Mouse (Mus musculus) embryonic facial prominence, embryonic 10.5 days (tissue): ENCODE results near the gene Mprip. TPM values are rescaled to one million over a fixed set of nuclear protein-coding genes. Genes with fewer than 3 reads are reported as not detected.

Source experiments
- DNase-seq: peaks from one replicate; pipeline ENCODE4 v3.0.0-alpha.2; 2017; ENCODE audit warnings: low spot score
- H3K27ac ChIP-seq: fragments of 300-500 bp; sonication (generic); replicated peaks from 2 replicates; pipeline ENCODE4 v1.5.1; 2016; ENCODE audit warnings: mild to moderate bottlenecking
- H3K27me3 ChIP-seq: fragments of 300-500 bp; sonication (generic); replicated peaks from 2 replicates; pipeline ENCODE4 v1.6.1; 2016; ENCODE audit warnings: low read depth, mild to moderate bottlenecking; ENCODE audit not compliant: poor library complexity, severe bottlenecking
- H3K36me3 ChIP-seq: fragments of 300-500 bp; sonication (generic); replicated peaks from 2 replicates; pipeline ENCODE4 v1.6.1; 2016; ENCODE audit warnings: mild to moderate bottlenecking, moderate library complexity
- H3K4me1 ChIP-seq: fragments of 300-500 bp; sonication (generic); 2 replicates; pipeline ENCODE4 v1.6.1; 2016
- H3K4me3 ChIP-seq: fragments of 300-500 bp; sonication (generic); 2 replicates; pipeline ENCODE4 v1.5.1; 2016; ENCODE audit warnings: mild to moderate bottlenecking, moderate library complexity
- H3K9me3 ChIP-seq: fragments of 300-500 bp; sonication (generic); 2 replicates; pipeline ENCODE4 v1.6.1; 2016; ENCODE audit warnings: mild to moderate bottlenecking
- WGBS: fragments of 180-500 bp; shearing (Covaris S2); methylation state at CpG from one replicate; pipeline ENCODE4 v1.1.7; 2016; 5-methylcytosine and 5-hydroxymethylcytosine counted together
- polyA plus RNA-seq: library from polyadenylated mRNA; unstranded; fragments of >200 nt; fragmentation: Nextera tagmentation; extraction: Ambion mirVana; gene quantifications from 2 replicates; pipeline ENCODE4 v1.2.1, GENCODE M21; 2016

The Mprip gene
- polyA plus RNA-seq, 1 experiment from 2014 or later: 40.8 TPM

DNA sequence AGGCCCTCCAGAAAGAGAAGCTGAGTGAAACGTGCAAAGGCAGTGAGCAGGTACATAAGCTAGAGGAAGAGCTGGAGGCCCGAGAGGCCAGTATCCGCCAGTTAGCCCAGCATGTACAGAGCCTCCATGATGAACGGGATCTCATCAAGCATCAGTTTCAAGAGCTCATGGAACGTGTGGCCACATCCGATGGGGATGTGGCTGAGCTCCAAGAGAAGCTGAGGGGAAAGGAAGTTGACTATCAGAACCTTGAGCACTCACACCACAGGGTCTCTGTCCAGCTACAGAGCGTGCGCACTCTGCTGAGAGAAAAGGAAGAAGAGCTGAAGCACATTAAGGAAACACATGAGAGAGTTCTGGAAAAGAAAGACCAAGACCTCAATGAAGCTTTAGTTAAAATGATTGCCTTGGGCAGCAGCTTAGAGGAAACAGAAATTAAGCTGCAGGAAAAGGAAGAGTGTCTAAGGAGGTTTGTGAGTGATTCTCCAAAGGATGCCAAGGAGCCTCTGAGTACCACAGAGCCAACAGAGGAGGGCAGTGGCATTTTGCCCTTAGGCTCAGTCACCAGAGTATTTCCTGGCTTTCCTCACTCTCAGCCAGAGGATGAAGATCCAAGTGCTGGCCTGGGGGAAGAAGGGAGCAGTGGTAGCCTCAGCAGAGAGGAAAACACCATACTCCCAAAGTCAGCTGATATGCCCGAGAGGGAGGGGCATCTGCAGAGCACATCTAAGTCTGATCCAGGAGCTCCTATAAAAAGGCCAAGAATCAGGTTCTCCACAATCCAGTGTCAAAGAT, 97.3 kb downstream of the Mprip start:
- Histone ChIP-seq H3K27me3 (no peaks in the 10 kb centered on the region), H3K27ac (no peak overlapping the region), H3K9me3 (no peaks in the 10 kb centered on the region), H3K4me3 (no peak overlapping the region), H3K4me1 (no peaks in the 10 kb centered on the region), H3K36me3 (peaks cover 97% of the 10 kb centered on the region)
- WGBS: 95% methylated on average over 9 of the region's 9 CpGs
- DNase-seq: no peak

DNA sequence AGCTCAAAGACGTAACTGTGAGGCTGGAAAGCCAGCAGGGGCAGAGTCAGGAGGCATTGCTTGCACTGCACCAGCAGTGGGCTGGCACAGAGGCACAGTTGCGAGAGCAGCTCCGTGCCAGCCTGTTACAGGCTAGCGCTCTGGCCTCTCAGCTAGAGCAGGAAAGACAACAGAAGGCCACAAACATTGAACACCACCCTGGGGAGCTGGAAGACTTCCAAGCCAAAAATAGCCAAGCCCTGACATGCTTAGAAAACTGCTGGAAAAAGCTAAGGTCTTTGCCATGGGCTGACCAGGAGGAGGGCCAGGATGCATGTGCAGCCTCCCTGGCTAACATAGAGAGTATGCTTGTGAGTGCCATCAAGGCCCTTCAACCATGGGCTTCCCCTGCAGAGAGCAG, 98.1 kb downstream of the Mprip start:
- no peak for DNase-seq
- Histone ChIP-seq H3K27ac (no peak overlapping the region), H3K27me3 (no peaks in the 10 kb centered on the region), H3K36me3 (peaks cover 97% of the 10 kb centered on the region), H3K4me3 (no peak overlapping the region), H3K9me3 (no peaks in the 10 kb centered on the region), H3K4me1 (no peaks in the 10 kb centered on the region)
- 90% methylated on average over 4 of the region's 4 CpGs for WGBS

DNA sequence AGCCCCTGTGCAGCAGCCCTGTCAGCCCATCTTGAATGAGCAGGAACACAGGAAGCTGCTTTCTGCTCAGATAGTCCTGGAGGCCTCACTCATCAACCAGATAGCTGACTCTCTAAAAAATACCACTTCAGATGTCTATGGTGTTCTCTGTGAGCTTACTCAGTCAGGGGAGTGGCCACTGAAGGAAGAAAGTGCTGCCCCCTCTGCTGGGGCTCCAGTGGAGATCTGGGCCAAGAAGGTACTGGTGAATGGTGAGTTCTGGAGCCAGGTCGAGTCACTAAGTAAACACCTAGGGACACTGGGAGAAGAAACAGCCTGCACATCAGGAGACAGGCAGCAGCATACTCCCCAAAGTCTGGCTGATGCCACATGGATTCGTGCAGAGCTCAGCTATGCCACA, 98.5 kb downstream of the Mprip start:
- no peak overlapping the region for H3K27ac ChIP-seq
- peaks cover 97% of the 10 kb centered on the region for H3K36me3 ChIP-seq
- H3K9me3 ChIP-seq: no peaks in the 10 kb centered on the region
- no peaks in the 10 kb centered on the region for H3K4me1 ChIP-seq
- no peak overlapping the region for H3K4me3 ChIP-seq
- no peaks in the 10 kb centered on the region for H3K27me3 ChIP-seq
- WGBS: 76% methylated on average over 2 of the region's 2 CpGs
- DNase-seq: no peak

DNA sequence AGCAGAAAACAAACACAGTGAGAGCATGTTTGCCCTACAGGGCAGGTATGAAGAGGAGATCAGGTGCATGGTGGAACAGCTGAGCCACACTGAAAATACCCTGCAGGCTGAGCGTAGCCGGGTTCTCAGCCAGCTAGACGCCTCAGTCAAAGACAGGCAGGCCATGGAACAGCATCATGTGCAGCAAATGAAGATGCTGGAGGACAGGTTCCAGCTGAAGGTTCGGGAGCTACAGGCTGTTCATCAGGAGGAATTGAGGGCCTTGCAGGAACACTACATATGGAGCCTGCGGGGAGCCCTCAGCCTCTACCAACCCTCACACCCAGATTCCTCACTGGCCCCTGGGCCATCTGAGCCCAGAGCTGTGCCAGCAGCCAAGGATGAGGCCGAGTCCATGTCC, 99.7 kb downstream of the Mprip start:
- H3K27ac ChIP-seq: no peak overlapping the region
- no peak overlapping the region for H3K4me3 ChIP-seq
- no peaks in the 10 kb centered on the region for H3K27me3 ChIP-seq
- H3K36me3 ChIP-seq: peaks cover 97% of the 10 kb centered on the region
- DNase-seq: no peak
- WGBS: 90% methylated on average over 6 of the region's 6 CpGs
- H3K4me1 ChIP-seq: no peaks in the 10 kb centered on the region
- H3K9me3 ChIP-seq: no peaks in the 10 kb centered on the region

DNA sequence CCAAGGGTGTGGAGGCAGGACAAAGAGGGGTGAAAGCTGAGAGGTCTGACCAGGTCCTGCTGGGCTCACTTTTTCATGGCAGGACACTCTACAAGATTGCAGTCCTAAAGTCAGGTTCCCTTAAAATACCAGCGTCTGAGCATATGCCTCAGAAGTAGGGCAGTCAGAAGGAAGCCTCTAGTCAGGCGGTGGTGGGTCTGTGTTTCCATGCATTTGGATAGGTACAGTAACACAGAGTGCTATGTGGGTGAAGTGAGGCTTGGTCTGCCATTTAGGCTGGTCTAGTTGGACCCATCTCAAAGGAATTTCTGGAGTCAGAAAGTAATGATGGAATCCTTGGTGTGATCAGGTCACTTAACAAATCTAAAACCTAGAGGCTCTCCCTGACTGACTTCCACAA, 108.2 kb downstream of the Mprip start:
- Histone ChIP-seq H3K27ac (no peak overlapping the region), H3K4me1 (no peaks in the 10 kb centered on the region), H3K27me3 (no peaks in the 10 kb centered on the region), H3K9me3 (no peaks in the 10 kb centered on the region), H3K4me3 (no peak overlapping the region), H3K36me3 (peaks cover 100% of the 10 kb centered on the region)
- DNase-seq: no peak
- 87% methylated on average over 2 of the region's 2 CpGs for WGBS

DNA sequence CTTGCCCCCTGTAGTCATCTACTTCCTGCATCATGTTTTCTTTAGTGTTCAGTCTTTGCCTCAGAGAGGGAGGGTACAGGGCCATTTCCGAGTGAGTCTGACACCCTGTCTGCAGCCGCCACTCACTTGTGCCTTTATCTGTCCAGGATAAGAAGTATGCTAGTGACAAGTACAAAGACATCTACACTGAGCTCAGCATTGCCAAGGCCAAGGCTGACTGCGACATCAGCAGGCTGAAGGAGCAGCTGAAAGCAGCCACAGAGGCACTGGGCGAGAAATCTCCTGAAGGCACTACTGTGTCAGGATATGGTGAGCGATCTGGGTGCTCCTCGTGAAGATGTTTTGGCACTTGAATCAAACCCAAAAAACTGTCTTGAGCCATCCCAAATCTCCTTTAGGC, 108.6 kb downstream of the Mprip start:
- no peaks in the 10 kb centered on the region for H3K4me1 ChIP-seq
- H3K27me3 ChIP-seq: no peaks in the 10 kb centered on the region
- H3K36me3 ChIP-seq: peaks cover 100% of the 10 kb centered on the region
- no peaks in the 10 kb centered on the region for H3K9me3 ChIP-seq
- WGBS: 87% methylated on average over 6 of the region's 6 CpGs
- no peak overlapping the region for H3K4me3 ChIP-seq
- H3K27ac ChIP-seq: no peak overlapping the region
- DNase-seq: no peak

DNA sequence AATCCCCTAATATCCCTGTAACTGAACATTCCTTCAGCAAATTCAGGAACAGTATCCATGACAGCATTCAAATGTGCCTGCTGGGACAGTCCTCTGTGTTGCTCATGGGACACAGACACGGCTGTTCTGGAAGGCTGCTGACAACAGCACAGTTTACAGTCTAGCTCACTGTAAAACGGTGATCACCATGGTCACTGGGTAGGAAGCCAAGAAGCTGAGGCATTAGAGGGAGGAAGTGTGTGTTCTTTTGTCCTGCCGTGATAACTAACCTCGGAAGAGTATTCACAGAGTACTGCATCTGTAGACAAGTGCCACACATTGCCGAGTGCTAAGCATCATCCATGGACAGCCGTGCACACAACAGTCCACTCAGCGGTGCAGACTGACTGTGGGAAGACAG, 109.6 kb downstream of the Mprip start:
- Histone ChIP-seq H3K4me1 (no peaks in the 10 kb centered on the region), H3K9me3 (no peaks in the 10 kb centered on the region), H3K27me3 (no peaks in the 10 kb centered on the region), H3K4me3 (no peak overlapping the region), H3K27ac (no peak overlapping the region), H3K36me3 (peaks cover 100% of the 10 kb centered on the region)
- 94% methylated on average over 7 of the region's 7 CpGs for WGBS
- no peak for DNase-seq

DNA sequence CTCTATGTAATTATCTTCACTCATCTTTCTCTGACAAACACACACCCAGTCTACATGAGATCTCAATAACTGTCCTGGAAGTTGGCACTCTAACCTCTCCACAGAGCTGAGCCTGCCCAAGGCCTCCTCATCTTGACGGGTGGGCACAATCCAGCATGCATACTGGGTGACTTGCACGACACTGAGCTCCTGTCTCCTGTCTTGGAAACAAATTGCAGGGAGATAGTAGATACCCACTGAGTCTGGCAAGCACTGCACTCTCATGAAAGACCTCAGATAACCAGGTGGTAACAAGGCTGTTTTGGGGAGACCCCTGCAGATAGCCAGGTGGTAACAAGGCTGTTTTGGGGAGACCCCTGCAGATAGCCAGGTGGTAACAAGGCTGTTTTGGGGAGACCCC, 111.2 kb downstream of the Mprip start:
- Histone ChIP-seq H3K27me3 (no peaks in the 10 kb centered on the region), H3K4me3 (no peak overlapping the region), H3K27ac (no peak overlapping the region), H3K36me3 (peaks cover 100% of the 10 kb centered on the region), H3K4me1 (no peaks in the 10 kb centered on the region), H3K9me3 (no peaks in the 10 kb centered on the region)
- WGBS: 93% methylated on average over 2 of the region's 2 CpGs
- DNase-seq: no peak

DNA sequence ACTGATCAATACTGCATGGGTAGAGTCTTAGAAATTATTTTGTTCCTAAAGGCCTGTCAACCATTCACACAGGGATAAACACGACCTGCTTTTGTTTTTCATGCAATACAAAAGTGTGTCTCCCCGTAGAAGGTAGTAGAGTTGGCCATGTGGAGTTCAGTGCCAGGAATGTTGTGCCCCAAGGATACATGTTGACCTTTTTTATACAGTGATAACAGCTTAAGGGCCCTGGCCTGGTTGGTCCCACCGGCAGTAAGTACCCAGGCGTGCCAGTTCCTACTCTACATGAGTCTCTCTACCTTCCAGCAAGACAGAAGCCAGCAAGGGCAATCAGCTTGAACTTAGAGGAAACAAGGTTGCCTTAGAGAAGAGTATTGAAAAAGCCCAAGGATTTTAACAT, 111.8 kb downstream of the Mprip start:
- H3K27ac ChIP-seq: no peak overlapping the region
- 91% methylated on average over 4 of the region's 4 CpGs for WGBS
- no peak for DNase-seq
- no peaks in the 10 kb centered on the region for H3K27me3 ChIP-seq
- H3K4me1 ChIP-seq: no peaks in the 10 kb centered on the region
- no peak overlapping the region for H3K4me3 ChIP-seq
- H3K9me3 ChIP-seq: no peaks in the 10 kb centered on the region
- H3K36me3 ChIP-seq: peaks cover 100% of the 10 kb centered on the region

DNA sequence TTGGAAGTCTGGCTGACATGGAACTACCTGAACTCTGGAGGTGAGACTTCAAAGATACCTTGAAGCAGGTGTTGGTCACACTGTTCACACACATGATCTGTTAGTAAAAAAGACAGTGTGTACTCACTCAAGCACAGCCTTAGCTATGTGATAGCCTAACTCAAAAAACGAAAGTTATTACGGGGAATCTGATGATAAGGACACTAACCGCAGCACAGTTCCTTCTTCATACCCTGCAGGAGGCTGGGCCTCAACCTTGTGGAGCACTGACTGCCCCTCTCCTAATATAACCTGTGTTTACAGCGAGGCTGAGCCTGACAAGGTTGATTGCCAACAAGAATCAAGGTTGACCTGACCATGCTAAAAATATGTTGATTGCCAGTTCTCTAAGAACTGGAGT, 113.4 kb downstream of the Mprip start:
- Histone ChIP-seq H3K4me1 (no peaks in the 10 kb centered on the region), H3K4me3 (no peak overlapping the region), H3K36me3 (peaks cover 95% of the 10 kb centered on the region), H3K27ac (no peak overlapping the region), H3K27me3 (no peaks in the 10 kb centered on the region), H3K9me3 (no peaks in the 10 kb centered on the region)
- WGBS: 92% methylated on average over 4 of the region's 4 CpGs
- DNase-seq: no peak

DNA sequence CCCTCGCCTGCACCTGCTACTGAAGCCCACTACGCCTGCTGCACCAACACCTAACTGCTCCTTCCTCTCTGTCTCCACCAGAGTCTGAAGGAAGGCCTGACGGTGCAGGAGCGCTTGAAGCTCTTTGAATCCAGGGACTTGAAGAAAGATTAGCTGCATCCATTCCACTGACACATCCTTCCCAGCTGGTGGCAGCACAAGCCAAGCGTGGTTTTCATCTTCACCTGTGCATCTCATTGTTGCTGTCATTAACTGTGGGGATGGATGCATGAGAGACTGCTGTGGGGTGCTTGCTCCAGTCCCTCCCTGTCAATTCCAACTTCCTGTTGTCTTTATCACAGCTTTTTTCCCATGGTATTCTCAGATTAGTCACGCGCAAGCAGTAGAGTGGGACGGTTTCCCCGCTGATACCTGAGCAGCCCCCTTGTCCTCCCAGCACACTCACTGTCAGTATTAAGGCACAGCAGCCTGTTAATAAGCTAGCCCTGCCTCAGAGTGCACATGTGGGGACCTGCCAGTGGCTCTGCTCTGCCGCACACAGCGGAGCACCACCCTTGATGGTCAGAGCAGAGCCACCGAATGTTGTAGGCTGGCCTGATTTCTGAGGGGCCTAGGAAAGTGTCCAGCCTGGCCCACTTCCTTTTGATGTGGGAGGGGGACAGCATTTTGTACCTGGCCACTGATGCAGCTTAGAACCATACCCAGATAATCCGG, 114.5 kb downstream of the Mprip start:
- Histone ChIP-seq H3K9me3 (no peaks in the 10 kb centered on the region), H3K4me3 (no peak overlapping the region), H3K27ac (no peak overlapping the region), H3K36me3 (peaks cover 88% of the 10 kb centered on the region), H3K27me3 (no peaks in the 10 kb centered on the region), H3K4me1 (no peaks in the 10 kb centered on the region)
- WGBS: 89% methylated on average over 13 of the region's 13 CpGs
- DNase-seq: no peak

DNA sequence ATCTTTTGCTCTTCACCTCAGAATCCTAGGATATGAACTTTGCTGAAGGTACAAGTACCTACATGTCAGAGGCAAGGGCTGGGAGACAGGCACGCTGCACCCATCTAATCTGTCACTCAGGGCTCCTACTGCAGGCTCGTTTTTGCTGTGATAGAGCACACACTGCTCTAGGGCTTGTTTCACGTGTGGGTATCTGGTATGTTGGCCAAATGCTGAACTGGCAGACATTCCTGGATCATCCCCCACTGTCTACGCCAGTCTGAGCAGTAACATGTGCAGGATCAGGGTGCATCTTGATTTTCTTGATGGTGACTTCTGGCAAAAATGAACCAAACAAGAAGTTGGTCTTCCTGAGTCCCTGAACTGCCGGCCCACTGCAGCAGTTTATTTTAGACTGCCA, 116.2 kb downstream of the Mprip start:
- 88% methylated on average over 5 of the region's 5 CpGs for WGBS
- peaks cover 71% of the 10 kb centered on the region for H3K36me3 ChIP-seq

DNA sequence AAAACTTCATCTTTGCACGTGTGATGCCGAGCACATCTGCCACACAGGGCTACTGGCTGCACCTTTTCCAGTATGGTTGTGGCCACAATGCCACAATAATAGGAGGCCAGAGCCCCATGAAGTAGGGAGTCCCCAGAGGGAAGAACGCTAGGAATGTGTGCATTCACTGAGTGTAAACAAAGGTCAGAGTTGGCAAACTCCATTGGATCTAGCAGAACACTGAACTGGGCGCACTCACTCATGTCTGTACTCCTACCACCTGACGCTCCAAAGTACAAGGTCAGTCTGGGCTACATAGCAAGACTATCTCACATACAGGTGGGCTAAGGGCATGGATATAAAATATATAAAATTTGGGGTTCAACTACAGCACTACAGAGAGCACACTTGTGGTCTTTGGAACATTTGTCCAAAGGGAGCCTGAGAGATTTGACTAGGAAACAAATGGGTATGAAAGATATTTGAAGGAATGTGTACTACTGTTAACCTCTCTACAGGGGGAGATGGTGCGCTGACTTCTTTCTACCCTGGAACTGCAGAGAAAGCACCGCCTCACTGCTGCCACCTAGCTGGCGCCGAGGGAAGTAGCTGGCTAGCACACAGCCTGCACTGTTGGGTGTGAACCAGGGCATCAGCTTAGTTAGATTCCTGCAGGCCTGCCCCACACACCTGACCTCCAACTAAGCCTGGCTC, 117.2 kb downstream of the Mprip start:
- WGBS: 52% methylated on average over 9 of the region's 9 CpGs
- Histone ChIP-seq H3K4me1 (no peaks in the 10 kb centered on the region), H3K27me3 (no peaks in the 10 kb centered on the region), H3K4me3 (no peak overlapping the region), H3K36me3 (peaks cover 60% of the 10 kb centered on the region), H3K9me3 (no peaks in the 10 kb centered on the region), H3K27ac (no peak overlapping the region)
- peak; percentile 78 for DNase-seq

More for the DNA sequence above, 116.2 kb downstream of the Mprip start:
- no peaks in the 10 kb centered on the region for H3K4me1 ChIP-seq
- H3K9me3 ChIP-seq: no peaks in the 10 kb centered on the region
- no peaks in the 10 kb centered on the region for H3K27me3 ChIP-seq
- DNase-seq: no peak
- H3K27ac ChIP-seq: no peak overlapping the region
- H3K4me3 ChIP-seq: no peak overlapping the region
